Mouse (Mus musculus): ENCODE data around the gene Runx2. TPM values are rescaled to one million over a fixed set of nuclear protein-coding genes. Genes with fewer than 3 reads are reported as not detected.

Runx2 gene
- polyA plus RNA-seq, 1 experiment from 2014 or later, result 4.6 TPM

GRCm38 (mm10) chr17:44745378-44745777, 69.2 kb downstream of the Runx2 start:
- no peak for DNase-seq (ENCODE audit: low spot score)
- 87% methylated on average over 8 of the region's 8 CpGs for WGBS
- no peaks in the 10 kb centered on the region for H3K9me3 ChIP-seq (replicated peaks)
- no peak overlapping the region for H3K4me3 ChIP-seq
- no peaks in the 10 kb centered on the region for H3K4me1 ChIP-seq
- H3K27ac ChIP-seq, result no peak overlapping the region
- peaks cover 9% of the 10 kb centered on the region for H3K27me3 ChIP-seq (ENCODE audit: low read depth, poor library complexity, severe bottlenecking)
- no peaks in the 10 kb centered on the region for H3K36me3 ChIP-seq

DNA sequence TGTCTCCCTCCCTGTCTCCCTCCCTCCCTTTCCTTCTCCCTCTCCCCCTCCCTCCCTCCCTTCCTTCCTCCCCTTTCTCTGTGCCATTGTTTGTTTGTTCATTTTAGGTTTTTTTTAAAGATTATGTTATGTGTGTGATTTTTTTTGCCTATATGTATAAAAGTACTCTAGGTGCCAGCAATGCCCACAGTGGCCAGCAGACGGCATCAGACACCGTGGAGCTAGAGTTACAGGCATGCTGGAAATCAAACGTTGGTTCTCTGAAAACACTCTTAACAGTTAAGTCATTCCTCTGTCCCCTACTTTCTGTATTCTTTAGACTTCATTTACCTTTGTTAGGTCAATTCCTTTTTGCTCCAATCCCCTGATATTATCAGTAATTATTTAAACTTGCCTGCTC, 70.8 kb downstream of the Runx2 start:
- peaks cover 6% of the 10 kb centered on the region; the same call in 1 of the 2 replicates for H3K4me1 ChIP-seq
- 53% methylated on average over 3 of the region's 3 CpGs for WGBS
- no peak for DNase-seq (ENCODE audit: low spot score)
- H3K9me3 ChIP-seq (replicated peaks), result no peaks in the 10 kb centered on the region
- H3K4me3 ChIP-seq, result no peak overlapping the region
- H3K27ac ChIP-seq, result no peak overlapping the region
- no peaks in the 10 kb centered on the region for H3K36me3 ChIP-seq
- peaks cover 25% of the 10 kb centered on the region for H3K27me3 ChIP-seq (ENCODE audit: low read depth, poor library complexity, severe bottlenecking)

- 88% methylated on average over 9 of the region's 9 CpGs for WGBS
- Histone ChIP-seq H3K27me3 (ENCODE audit: low read depth, poor library complexity, severe bottlenecking) (peaks cover 38% of the 10 kb centered on the region), H3K27ac (no peak overlapping the region), H3K4me3 (no peak overlapping the region), H3K9me3 (replicated peaks) (no peaks in the 10 kb centered on the region), H3K36me3 (no peaks in the 10 kb centered on the region), H3K4me1 (peaks cover 20% of the 10 kb centered on the region)
- no peak for DNase-seq (ENCODE audit: low spot score)
Observed at GRCm38 (mm10) chr17:44742246-44742645, 72.4 kb downstream of the Runx2 start.

DNA sequence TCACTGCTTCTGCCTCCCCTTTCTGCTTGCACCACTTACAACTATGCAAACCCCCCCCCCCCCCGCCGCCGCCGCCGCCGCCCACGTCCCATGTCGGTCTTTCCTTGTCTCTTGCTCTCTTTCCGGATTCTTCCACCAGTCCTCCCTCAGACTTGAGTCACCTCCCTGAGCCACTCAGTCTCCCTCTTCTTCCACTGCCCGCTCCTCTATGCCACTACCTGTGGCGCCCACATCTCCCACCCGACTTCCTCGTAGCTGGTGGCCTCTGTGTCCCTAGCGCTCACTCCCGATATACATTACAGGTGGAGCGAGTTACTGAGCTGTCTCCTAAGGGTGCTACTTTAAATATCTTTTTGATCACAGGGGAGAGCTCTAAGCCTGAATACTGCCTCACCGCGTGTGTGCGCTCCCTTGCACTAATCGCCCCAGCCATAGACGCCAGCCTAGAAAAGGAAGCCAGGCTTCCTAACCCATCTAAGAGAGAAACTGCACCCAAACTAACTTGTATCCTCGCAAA, 76.4 kb downstream of the Runx2 start:
- peak; percentile 49 for DNase-seq (ENCODE audit: low spot score)
- H3K36me3 ChIP-seq, result no peaks in the 10 kb centered on the region
- H3K9me3 ChIP-seq (replicated peaks), result no peaks in the 10 kb centered on the region
- peaks cover 53% of the 10 kb centered on the region for H3K4me1 ChIP-seq
- peak overlapping the region; percentile 42 for H3K4me3 ChIP-seq
- H3K27me3 ChIP-seq (ENCODE audit: low read depth, poor library complexity, severe bottlenecking), result peaks cover 78% of the 10 kb centered on the region
- WGBS, result under 1% methylated on average over 16 of the region's 22 CpGs
- peak overlapping the region; percentile 23; the same call in 1 of the 2 replicates for H3K27ac ChIP-seq

DNA sequence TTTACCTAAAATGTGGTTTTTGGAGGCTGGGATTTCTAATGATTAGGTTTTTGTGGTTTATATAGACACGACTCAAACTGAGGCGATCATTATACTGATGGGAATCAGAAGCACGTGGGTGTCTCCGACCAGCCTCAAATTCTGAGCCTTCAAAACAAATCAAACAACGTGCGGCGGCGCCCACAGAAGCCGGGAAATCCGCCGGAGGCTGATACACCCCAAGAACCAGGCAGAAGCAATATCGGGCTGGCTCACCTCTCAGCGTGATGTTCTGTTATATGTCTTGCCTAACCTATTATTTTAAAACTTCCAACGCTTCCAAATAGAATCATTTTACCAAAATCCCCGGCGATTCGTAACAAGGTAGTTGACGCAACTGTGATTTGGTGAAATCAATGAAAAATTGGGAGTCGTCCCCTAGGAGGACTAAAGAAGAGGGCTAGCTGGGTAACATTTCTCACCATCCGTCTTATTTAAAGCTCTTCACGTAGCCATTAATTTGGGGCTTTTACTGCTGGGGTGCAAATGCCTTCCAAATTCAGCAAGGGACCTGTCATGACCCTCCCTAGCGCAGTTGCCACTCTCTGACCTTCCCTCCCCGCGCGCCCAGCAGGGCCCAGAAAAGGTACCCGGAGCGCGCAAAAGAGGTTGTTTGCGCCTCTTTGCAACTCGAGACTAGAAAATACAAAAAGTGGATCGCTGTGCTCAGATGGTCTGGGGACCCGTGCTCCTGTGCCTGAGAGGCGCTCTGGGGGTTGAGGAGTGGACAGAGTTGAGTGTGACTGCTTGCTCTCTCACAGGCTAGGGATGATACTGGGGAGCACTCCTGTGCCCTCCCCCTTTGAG, 77.1 kb downstream of the Runx2 start:
- DNase-seq (ENCODE audit: low spot score), result peak; percentile 64
- Histone ChIP-seq H3K4me1 (peaks cover 53% of the 10 kb centered on the region), H3K9me3 (replicated peaks) (no peaks in the 10 kb centered on the region), H3K27me3 (ENCODE audit: low read depth, poor library complexity, severe bottlenecking) (peaks cover 85% of the 10 kb centered on the region), H3K27ac (peak overlapping the region; percentile 23; the same call in 1 of the 2 replicates), H3K4me3 (peak overlapping the region; percentile 42), H3K36me3 (no peaks in the 10 kb centered on the region)
- under 1% methylated on average over 33 of the region's 33 CpGs for WGBS

- Histone ChIP-seq H3K27me3 (ENCODE audit: low read depth, poor library complexity, severe bottlenecking) (peaks cover 97% of the 10 kb centered on the region), H3K27ac (peak overlapping the region; percentile 85), H3K4me1 (peaks cover 53% of the 10 kb centered on the region), H3K9me3 (replicated peaks) (no peaks in the 10 kb centered on the region), H3K36me3 (no peaks in the 10 kb centered on the region), H3K4me3 (peak overlapping the region; percentile 68)
- under 1% methylated on average over 68 of the region's 73 CpGs for WGBS
- peak; percentile 81 for DNase-seq (ENCODE audit: low spot score)
Observed at GRCm38 (mm10) chr17:44735991-44736561, 78.5 kb downstream of the Runx2 start.

GRCm38 (mm10) chr17:44735223-44735990, 79.2 kb downstream of the Runx2 start:
- WGBS, result under 1% methylated on average over 63 of the region's 64 CpGs
- peak; percentile 75 for DNase-seq (ENCODE audit: low spot score)
- peak overlapping the region; percentile 68 for H3K4me3 ChIP-seq
- H3K27ac ChIP-seq, result peak overlapping the region; percentile 85
- no peaks in the 10 kb centered on the region for H3K36me3 ChIP-seq
- H3K4me1 ChIP-seq, result peaks cover 53% of the 10 kb centered on the region
- peaks cover 97% of the 10 kb centered on the region for H3K27me3 ChIP-seq (ENCODE audit: low read depth, poor library complexity, severe bottlenecking)
- no peaks in the 10 kb centered on the region for H3K9me3 ChIP-seq (replicated peaks)

GRCm38 (mm10) chr17:44734501-44735222, 79.9 kb downstream of the Runx2 start:
- H3K4me3 ChIP-seq, result peak overlapping the region; percentile 68
- no peaks in the 10 kb centered on the region for H3K36me3 ChIP-seq
- H3K27ac ChIP-seq, result peak overlapping the region; percentile 85
- under 1% methylated on average over 48 of the region's 48 CpGs for WGBS
- no peaks in the 10 kb centered on the region for H3K9me3 ChIP-seq (replicated peaks)
- peaks cover 53% of the 10 kb centered on the region for H3K4me1 ChIP-seq
- H3K27me3 ChIP-seq (ENCODE audit: low read depth, poor library complexity, severe bottlenecking), result peaks cover 96% of the 10 kb centered on the region
- peak; percentile 76 for DNase-seq (ENCODE audit: low spot score)

- Histone ChIP-seq H3K36me3 (no peaks in the 10 kb centered on the region), H3K4me3 (peak overlapping the region; percentile 68), H3K27ac (peak overlapping the region; percentile 85), H3K4me1 (peaks cover 47% of the 10 kb centered on the region), H3K9me3 (replicated peaks) (no peaks in the 10 kb centered on the region), H3K27me3 (ENCODE audit: low read depth, poor library complexity, severe bottlenecking) (peaks cover 93% of the 10 kb centered on the region)
- DNase-seq (ENCODE audit: low spot score), result peak; percentile 51
- 2% methylated on average over 23 of the region's 23 CpGs for WGBS
Observed at GRCm38 (mm10) chr17:44733544-44734310, 80.9 kb downstream of the Runx2 start.

DNA sequence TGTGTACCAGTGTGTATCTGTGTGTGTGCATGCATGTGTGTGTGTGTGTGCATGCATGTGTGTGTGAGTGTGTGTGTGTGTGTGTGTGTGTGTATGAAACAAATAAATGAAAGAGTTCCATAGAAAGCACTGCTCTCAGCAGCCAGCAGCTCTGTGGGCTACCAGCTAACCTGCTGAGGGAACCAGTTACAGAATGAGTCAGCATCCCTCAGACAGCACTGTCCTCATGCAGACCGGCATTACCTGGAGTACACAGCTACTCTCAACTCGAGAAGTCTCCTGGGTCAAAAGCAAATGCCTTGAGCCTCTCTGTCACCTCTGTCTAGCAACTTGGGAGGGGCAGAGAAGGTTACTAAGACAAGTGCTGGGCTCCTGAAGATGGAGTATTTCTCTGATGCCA, 86.1 kb downstream of the Runx2 start:
- DNase-seq (ENCODE audit: low spot score), result peak; percentile 22
- Histone ChIP-seq H3K36me3 (no peaks in the 10 kb centered on the region), H3K9me3 (replicated peaks) (no peaks in the 10 kb centered on the region), H3K27me3 (ENCODE audit: low read depth, poor library complexity, severe bottlenecking) (peaks cover 56% of the 10 kb centered on the region), H3K4me1 (peaks cover 15% of the 10 kb centered on the region), H3K4me3 (no peak overlapping the region), H3K27ac (no peak overlapping the region)
- 45% methylated on average over 2 of the region's 2 CpGs for WGBS

GRCm38 (mm10) chr17:44727675-44728074, 86.9 kb downstream of the Runx2 start:
- Histone ChIP-seq H3K27me3 (ENCODE audit: low read depth, poor library complexity, severe bottlenecking) (peaks cover 48% of the 10 kb centered on the region), H3K4me3 (no peak overlapping the region), H3K9me3 (replicated peaks) (no peaks in the 10 kb centered on the region), H3K36me3 (no peaks in the 10 kb centered on the region), H3K27ac (no peak overlapping the region), H3K4me1 (peaks cover 16% of the 10 kb centered on the region)
- peak; percentile 2 for DNase-seq (ENCODE audit: low spot score)

Measured in limb, embryonic 10.5 days (tissue).